Mouse (Mus musculus) lung, embryonic 14.5 days (tissue): Measurements from ENCODE around the gene Gpatch8. TPM values are rescaled to one million over a fixed set of nuclear protein-coding genes. Genes with fewer than 3 reads are reported as not detected.
A peak's percentile ranks its signal among the peaks of the same experiment; 100 is the strongest.

Experiments used
- ATAC-seq: fragments of 200-750 bp; cut with Nextera tagmentation; 2 replicates; pipeline ENCODE4 v1.8.0; 2017; ENCODE audit warnings: mild to moderate bottlenecking, moderate TSS enrichment, moderate library complexity; ENCODE audit not compliant: insufficient read depth
- DNase-seq: peaks from one replicate; pipeline ENCODE4 v3.0.0-alpha.2; 2015
- H3K27ac ChIP-seq: fragments of 300-500 bp; sonication (generic); 2 replicates; pipeline ENCODE4 v1.5.1; 2014; ENCODE audit warnings: low read depth, mild to moderate bottlenecking, moderate library complexity
- H3K27me3 ChIP-seq: fragments of 300-500 bp; sonication (generic); 2 replicates; pipeline ENCODE4 v1.6.1; 2014; ENCODE audit warnings: low read length, control low read depth; ENCODE audit not compliant: insufficient read depth
- H3K36me3 ChIP-seq: fragments of 300-500 bp; sonication (generic); 2 replicates; pipeline ENCODE4 v1.6.1; 2014; ENCODE audit warnings: control low read depth; ENCODE audit not compliant: insufficient read depth
- H3K4me1 ChIP-seq: fragments of 300-500 bp; sonication (generic); 2 replicates; pipeline ENCODE4 v1.6.1; 2014; ENCODE audit warnings: antibody characterized with exemption, control low read depth; ENCODE audit not compliant: insufficient read depth
- H3K4me2 ChIP-seq: fragments of 300-500 bp; sonication (generic); 2 replicates; pipeline ENCODE4 v1.6.1; 2014; ENCODE audit warnings: mild to moderate bottlenecking
- H3K4me3 ChIP-seq: fragments of 300-500 bp; sonication (generic); 2 replicates; pipeline ENCODE4 v1.5.1; 2014; ENCODE audit warnings: low read depth, low read length
- H3K9ac ChIP-seq: fragments of 300-500 bp; sonication (generic); 2 replicates; pipeline ENCODE4 v1.6.1; 2014
- H3K9me3 ChIP-seq: fragments of 300-500 bp; sonication (generic); 2 replicates; pipeline ENCODE4 v1.6.1; 2016; ENCODE audit warnings: low read depth, low read length, control low read depth
- CTCF ChIP-seq: IDR thresholded peaks from 2 replicates; pipeline ENCODE4 v1.5.1; 2016; ENCODE audit warnings: antibody characterized with exemption, low read depth
- WGBS: fragments of 180-500 bp; shearing (Covaris S2); extraction: QIAGEN DNeasy Blood & Tissue Kit; methylation state at CpG from one replicate; pipeline ENCODE4 v1.1.7; 2014; 5-methylcytosine and 5-hydroxymethylcytosine counted together
- polyA plus RNA-seq: library from polyadenylated mRNA; unstranded; fragments of >200 nt; fragmentation: Nextera tagmentation; extraction: Ambion mirVana; gene quantifications from 2 replicates; pipeline ENCODE4 v1.2.1, GENCODE M21; 2014

Gpatch8 gene
- polyA plus RNA-seq, 1 experiment from 2014 or later: 49.4 TPM

DNA sequence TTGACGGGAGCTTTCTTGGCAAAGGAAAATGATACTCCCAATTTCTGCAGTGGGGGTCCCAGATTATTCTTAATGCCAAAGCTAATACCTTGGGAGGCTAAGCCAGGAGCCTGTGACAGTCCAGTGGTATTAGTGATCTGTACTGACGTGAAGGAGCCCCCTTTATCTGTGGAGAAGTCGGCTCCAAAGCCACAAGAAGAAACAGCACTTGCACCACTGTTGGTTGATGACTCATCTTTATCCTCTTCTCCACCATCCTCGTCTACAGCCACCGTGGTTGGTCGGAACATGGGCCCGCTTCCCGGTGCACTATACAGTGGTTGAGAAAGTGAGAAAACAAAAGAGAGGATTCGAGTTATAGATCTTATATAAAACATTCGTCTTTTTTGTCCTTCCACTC, 74.4 kb downstream of the Gpatch8 start:
- H3K4me2 ChIP-seq: no peak overlapping the region
- H3K27me3 ChIP-seq: no peaks in the 10 kb centered on the region
- H3K36me3 ChIP-seq: peaks cover 82% of the 10 kb centered on the region
- TF ChIP-seq CTCF: no peak
- no peaks in the 10 kb centered on the region for H3K4me1 ChIP-seq
- no peak overlapping the region for H3K4me3 ChIP-seq
- no peak for ATAC-seq
- H3K27ac ChIP-seq: no peak overlapping the region
- WGBS: 90% methylated on average over 10 of the region's 10 CpGs
- H3K9ac ChIP-seq: no peak overlapping the region
- no peak for DNase-seq
- no peaks in the 10 kb centered on the region for H3K9me3 ChIP-seq

DNA sequence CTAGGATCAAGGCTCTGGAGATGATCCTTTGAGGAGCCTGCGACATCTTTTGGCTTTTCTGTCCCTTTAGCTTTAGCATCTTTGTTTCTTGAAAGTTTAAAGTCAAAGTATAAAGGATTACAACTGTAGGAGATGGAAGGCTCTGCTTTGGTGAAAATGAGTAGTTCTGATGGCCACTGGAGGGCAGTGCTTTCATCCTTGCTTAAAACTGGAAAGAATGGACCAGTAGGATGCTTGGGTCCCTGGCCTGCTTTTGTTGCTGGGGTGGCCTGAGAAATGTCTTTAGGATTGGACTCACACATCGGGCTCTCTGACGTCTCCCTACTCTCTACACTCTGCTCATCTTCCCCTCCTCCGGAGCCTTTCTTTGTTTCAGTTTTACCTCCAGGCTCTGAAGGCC, 75.3 kb downstream of the Gpatch8 start:
- ATAC-seq: no peak
- Histone ChIP-seq H3K4me3 (no peak overlapping the region), H3K27ac (no peak overlapping the region), H3K4me2 (no peak overlapping the region), H3K4me1 (no peaks in the 10 kb centered on the region), H3K9me3 (no peaks in the 10 kb centered on the region), H3K36me3 (peaks cover 76% of the 10 kb centered on the region), H3K27me3 (no peaks in the 10 kb centered on the region), H3K9ac (no peak overlapping the region)
- no peak for DNase-seq
- WGBS: 82% methylated on average over 4 of the region's 4 CpGs
- peak; percentile 33 for TF ChIP-seq CTCF

DNA sequence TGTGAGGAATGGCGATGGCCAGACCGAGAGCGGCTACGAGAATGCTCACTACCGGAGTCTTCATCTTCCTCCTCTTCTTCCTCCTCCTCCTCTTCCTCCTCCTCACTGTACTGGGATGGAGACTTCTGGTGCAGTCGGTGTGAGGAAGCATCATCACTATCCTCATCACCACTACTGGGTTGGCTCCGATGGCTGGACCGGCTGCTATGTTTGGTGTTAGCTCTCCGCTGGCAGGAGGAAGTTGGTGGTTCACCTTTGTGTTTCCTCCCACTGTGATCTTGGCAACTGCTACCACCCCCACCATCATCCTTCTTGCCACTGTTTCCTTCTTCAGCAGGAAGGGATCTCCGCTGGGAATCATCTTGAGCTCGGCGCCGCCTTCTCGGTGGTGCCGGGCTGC, 76.1 kb downstream of the Gpatch8 start:
- no peaks in the 10 kb centered on the region for H3K9me3 ChIP-seq
- ATAC-seq: no peak
- H3K4me2 ChIP-seq: no peak overlapping the region
- peaks cover 69% of the 10 kb centered on the region for H3K36me3 ChIP-seq
- H3K27ac ChIP-seq: no peak overlapping the region
- H3K4me3 ChIP-seq: no peak overlapping the region
- no peak overlapping the region for H3K9ac ChIP-seq
- H3K4me1 ChIP-seq: no peaks in the 10 kb centered on the region
- 94% methylated on average over 15 of the region's 15 CpGs for WGBS
- no peaks in the 10 kb centered on the region for H3K27me3 ChIP-seq
- no peak for DNase-seq
- no peak for TF ChIP-seq CTCF

DNA sequence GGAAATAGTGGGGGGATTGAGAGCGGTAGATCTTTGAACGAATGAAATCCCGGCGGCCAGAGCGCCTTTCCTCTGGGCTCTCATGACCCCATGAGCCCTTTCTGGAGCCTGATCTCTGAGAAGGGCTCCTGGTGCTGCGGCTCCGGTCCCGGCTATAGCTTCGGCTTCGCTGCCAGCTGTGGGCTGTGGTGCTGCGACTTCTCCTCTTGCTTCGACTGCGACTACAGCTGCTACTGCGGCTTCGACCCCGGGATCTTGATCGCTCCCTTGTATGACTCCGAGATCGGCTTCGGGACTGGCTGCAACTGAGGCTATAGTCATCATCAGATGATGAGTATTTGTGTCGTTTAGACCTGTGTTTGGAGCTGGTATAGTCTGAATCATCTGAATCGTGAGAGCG, 76.6 kb downstream of the Gpatch8 start:
- DNase-seq: no peak
- Histone ChIP-seq H3K4me1 (no peaks in the 10 kb centered on the region), H3K36me3 (peaks cover 63% of the 10 kb centered on the region), H3K4me2 (no peak overlapping the region), H3K27me3 (no peaks in the 10 kb centered on the region), H3K9me3 (no peaks in the 10 kb centered on the region), H3K4me3 (no peak overlapping the region), H3K9ac (no peak overlapping the region), H3K27ac (no peak overlapping the region)
- 95% methylated on average over 23 of the region's 23 CpGs for WGBS
- no peak for ATAC-seq
- no peak for TF ChIP-seq CTCF

DNA sequence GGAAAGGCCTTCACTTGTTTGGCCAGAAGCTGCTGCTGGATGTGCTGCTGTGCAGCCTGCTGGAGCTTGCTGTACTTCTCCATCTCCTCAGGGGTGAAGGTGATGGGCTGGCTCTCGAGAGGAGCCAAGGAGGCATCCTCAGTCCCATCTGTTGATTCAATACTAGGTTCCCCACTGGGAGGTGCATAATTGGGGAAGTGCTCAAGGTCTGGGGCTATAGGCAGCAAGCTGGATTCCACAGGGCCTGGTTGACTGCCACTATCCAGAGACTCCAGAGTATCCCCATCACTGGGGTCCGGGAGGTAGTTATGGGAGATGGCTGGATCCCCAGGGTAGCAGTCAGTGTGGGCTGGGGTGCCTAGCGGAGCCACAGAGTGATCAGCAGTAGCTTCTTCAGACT, 77.5 kb downstream of the Gpatch8 start:
- Histone ChIP-seq H3K4me1 (no peaks in the 10 kb centered on the region), H3K9me3 (no peaks in the 10 kb centered on the region), H3K4me3 (no peak overlapping the region), H3K9ac (no peak overlapping the region), H3K27me3 (no peaks in the 10 kb centered on the region), H3K27ac (no peak overlapping the region), H3K4me2 (no peak overlapping the region), H3K36me3 (peaks cover 58% of the 10 kb centered on the region)
- no peak for TF ChIP-seq CTCF
- WGBS: 81% methylated on average over 3 of the region's 3 CpGs
- DNase-seq (no peak), ATAC-seq (no peak)

DNA sequence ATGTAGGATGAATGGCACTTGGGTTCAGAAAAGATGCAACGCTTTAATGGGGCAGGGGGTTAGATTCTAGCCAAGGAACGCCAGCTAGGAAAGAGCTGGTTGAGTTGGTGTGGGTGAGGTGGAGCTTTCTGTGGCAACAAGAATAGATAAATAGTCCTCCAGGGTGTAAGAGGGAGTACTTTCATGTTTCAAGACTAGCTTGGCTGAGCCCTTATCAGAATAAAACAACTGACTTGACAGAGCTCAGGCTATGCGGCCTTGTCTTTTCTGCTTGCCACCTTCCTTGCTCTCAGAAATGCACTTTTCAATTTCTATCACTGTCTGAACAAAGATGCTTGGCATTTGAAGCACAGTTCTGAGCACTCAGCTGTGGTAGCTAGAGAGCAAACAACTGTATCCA, 81.2 kb downstream of the Gpatch8 start:
- TF ChIP-seq CTCF: no peak
- H3K27ac ChIP-seq: no peak overlapping the region
- no peaks in the 10 kb centered on the region for H3K9me3 ChIP-seq
- H3K4me3 ChIP-seq: no peak overlapping the region
- no peak overlapping the region for H3K4me2 ChIP-seq
- DNase-seq (no peak), ATAC-seq (no peak)
- no peaks in the 10 kb centered on the region for H3K4me1 ChIP-seq
- peaks cover 31% of the 10 kb centered on the region for H3K36me3 ChIP-seq
- no peaks in the 10 kb centered on the region for H3K27me3 ChIP-seq
- 90% methylated on average over 3 of the region's 3 CpGs for WGBS
- H3K9ac ChIP-seq: no peak overlapping the region

DNA sequence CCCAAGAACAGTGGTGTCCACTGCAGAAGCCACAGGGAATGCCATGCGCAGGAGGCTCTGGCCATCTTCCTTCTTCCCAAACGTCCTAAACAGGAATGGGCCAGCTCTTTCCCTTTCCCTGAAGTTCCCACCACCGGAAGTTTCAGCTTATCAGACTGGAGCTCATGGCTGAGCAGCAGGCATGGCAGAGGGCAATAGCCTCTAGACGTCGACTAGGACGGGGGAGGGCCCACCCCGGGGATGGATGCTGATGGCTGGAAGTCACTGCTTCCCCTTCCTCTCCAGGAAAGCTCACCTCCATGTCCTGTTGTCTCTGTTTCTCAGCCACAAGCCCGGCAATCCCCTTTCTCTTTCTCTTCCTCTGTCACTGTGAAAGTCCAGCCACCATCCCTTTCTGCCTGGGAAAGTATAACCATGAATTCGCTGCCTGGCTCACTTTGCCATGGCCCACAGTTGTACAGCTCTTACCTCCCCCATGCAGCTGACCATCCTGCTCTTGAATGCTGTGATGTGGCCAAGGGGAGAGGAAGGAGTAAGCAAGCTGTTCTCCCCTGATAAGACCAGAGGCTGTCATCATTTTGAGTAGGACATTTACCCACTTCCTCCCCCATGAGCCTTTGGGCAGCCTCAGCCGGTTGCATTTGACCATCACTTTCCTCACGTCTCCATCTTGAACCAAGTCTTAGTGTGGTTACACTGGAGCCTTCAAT, 86.4 kb downstream of the Gpatch8 start, which contains the start of gene Itga2b:
TSS of gene Itga2b (minus strand) at position 475 of the 710 bp plus-strand sequence.
- Histone ChIP-seq H3K27me3 (no peaks in the 10 kb centered on the region), H3K36me3 (no peaks in the 10 kb centered on the region), H3K27ac (no peak within 1 kb of the TSS), H3K9me3 (no peaks in the 10 kb centered on the region), H3K4me3 (no peak within 1 kb of the TSS), H3K4me2 (0 out of 2 replicates have a peak within 1 kb of the TSS, but pooled peaks have one; percentile 3), H3K4me1 (peaks cover 16% of the 10 kb centered on the region; the same call in 1 of the 2 replicates), H3K9ac (no peak within 1 kb of the TSS)
- TF ChIP-seq CTCF: no peak
- DNase-seq (no peak), ATAC-seq (no peak)
- WGBS: 53% methylated on average over 11 of the region's 11 CpGs
